Mouse (Mus musculus) liver, postnatal 0 days (tissue): Measurements from ENCODE around the gene Efcab5.

Source experiments
- CTCF ChIP-seq: sonication (generic); IDR thresholded peaks from 2 replicates; pipeline ENCODE4 v1.5.1; 2016; ENCODE audit warnings: antibody characterized with exemption, low read depth
- EP300 ChIP-seq: IDR thresholded peaks from 2 replicates; pipeline ENCODE4 v1.6.1; 2016; ENCODE audit warnings: antibody characterized with exemption, low read depth, mild to moderate bottlenecking

GRCm38 (mm10) chr11:77181528-77181927 lies 7.2 kb downstream of the Efcab5 start:
- TF ChIP-seq EP300 (no peak), CTCF (no peak)
